ENCODE assay signal across 12 mouse cellular contexts in genomic region chr6:29672563-29673411, GRCm38 (mm10). TPM values are rescaled to one million over a fixed set of nuclear protein-coding genes. Genes with fewer than 3 reads are reported as not detected.
DNase-seq lines count a peak whose midpoint lies in the region; ATAC-seq lines count a peak whose summit lies in the region.
"Had no signal": no experiment of that assay in that cellular context is flagged by ENCODE, and none has a peak within 500 bp of the region (broad histone marks: within the 10 kb centered on the region; RNA-seq: fewer than 3 reads in every experiment).

No protein-coding gene starts in this region.

- no peaks in the 10 kb centered on the region for H3K36me3 ChIP-seq in kidney, embryonic 16.5 days (ENCODE audit: insufficient read depth, low read length)
- no peaks in the 10 kb centered on the region for H3K36me3 ChIP-seq in embryonic facial prominence, embryonic 14.5 days (ENCODE audit: control insufficient read depth, insufficient read depth, low read length)
- no peaks in the 10 kb centered on the region for H3K36me3 ChIP-seq in midbrain, embryonic 16.5 days (ENCODE audit: control insufficient read depth, insufficient read depth, low read length)
- H3K36me3 ChIP-seq: embryonic facial prominence, embryonic 12.5 days had no signal

- whole genome bisulfite sequencing in kidney, embryonic 16.5 days = 39% methylated on average over 12 of the region's 12 CpGs
- 14% methylated on average over 12 of the region's 12 CpGs for WGBS in embryonic facial prominence, embryonic 14.5 days
- 19% methylated on average over 12 of the region's 12 CpGs for WGBS in midbrain, embryonic 16.5 days

- 0 out of 2 replicates have a peak overlapping the region, but pooled peaks have one; percentile 11 for H3K9ac ChIP-seq in kidney, embryonic 16.5 days (replicated peaks; ENCODE audit: low read length)
- H3K9ac ChIP-seq in embryonic facial prominence, embryonic 14.5 days (ENCODE audit: low read depth, low read length) = no peak overlapping the region
- H3K9ac ChIP-seq in midbrain, embryonic 16.5 days (ENCODE audit: low read depth, low read length) = no peak overlapping the region
- H3K9ac ChIP-seq: embryonic facial prominence, embryonic 12.5 days; liver, postnatal 0 days had no signal

- H3K27me3 ChIP-seq in kidney, embryonic 16.5 days (ENCODE audit: insufficient read depth, low read length) = no peaks in the 10 kb centered on the region
- H3K27me3 ChIP-seq in embryonic facial prominence, embryonic 14.5 days (replicated peaks; ENCODE audit: control insufficient read depth, insufficient read depth, low read length) = no peaks in the 10 kb centered on the region
- no peaks in the 10 kb centered on the region for H3K27me3 ChIP-seq in midbrain, embryonic 16.5 days (ENCODE audit: control insufficient read depth, insufficient read depth, low read depth, low read length)
- H3K27me3 ChIP-seq: embryonic facial prominence, embryonic 12.5 days had no signal

- no peaks in the 10 kb centered on the region for H3K4me1 ChIP-seq in kidney, embryonic 16.5 days (ENCODE audit: insufficient read depth, low read length)
- H3K4me1 ChIP-seq in embryonic facial prominence, embryonic 14.5 days (ENCODE audit: control insufficient read depth, insufficient read depth, low read length) = no peaks in the 10 kb centered on the region; the same call in 1 of the 2 replicates
- peaks cover 7% of the 10 kb centered on the region; the same call in 1 of the 2 replicates for H3K4me1 ChIP-seq in midbrain, embryonic 16.5 days (ENCODE audit: control insufficient read depth, insufficient read depth, low read length)
- H3K4me1 ChIP-seq: embryonic facial prominence, embryonic 12.5 days had no signal

- no peak for ATAC-seq in kidney, embryonic 16.5 days (ENCODE audit: low FRiP score, low TSS enrichment)
- peak; percentile 79 for ATAC-seq in embryonic facial prominence, embryonic 14.5 days (ENCODE audit: low read depth)
- peak; percentile 73 for ATAC-seq in midbrain, embryonic 16.5 days
- ATAC-seq: liver, postnatal 0 days had no signal

- 0 out of 2 replicates have a peak overlapping the region, but pooled peaks have one; percentile 14 for H3K27ac ChIP-seq in kidney, embryonic 16.5 days (ENCODE audit: low read length)
- H3K27ac ChIP-seq in embryonic facial prominence, embryonic 14.5 days (replicated peaks; ENCODE audit: low read depth, low read length) = peak overlapping the region; percentile 58; the same call in 1 of the 2 replicates
- peak overlapping the region; percentile 34; the same call in 1 of the 2 replicates for H3K27ac ChIP-seq in midbrain, embryonic 16.5 days (ENCODE audit: low read length)
- H3K27ac ChIP-seq: embryonic facial prominence, embryonic 12.5 days had no signal

- no peak overlapping the region for H3K4me2 ChIP-seq in kidney, embryonic 16.5 days (replicated peaks; ENCODE audit: low read depth, low read length)
- H3K4me2 ChIP-seq in embryonic facial prominence, embryonic 14.5 days (ENCODE audit: low read depth, low read length) = no peak overlapping the region
- H3K4me2 ChIP-seq in midbrain, embryonic 16.5 days (ENCODE audit: low read length) = no peak overlapping the region
- H3K4me2 ChIP-seq: embryonic facial prominence, embryonic 12.5 days had no signal

- DNase-seq in kidney, adult 18-20 months = no peak
- peak; percentile 47 for DNase-seq in MN1 (ENCODE audit: low spot score)
- peak; percentile 69 for DNase-seq in embryonic facial prominence, embryonic 14.5 days (ENCODE audit: low spot score)
- no peak for DNase-seq in adipocyte (ENCODE audit: low spot score)
- DNase-seq in testis, postnatal 14 days (ENCODE audit: low spot score) = no peak
- DNase-seq in lung, postnatal 25 days (ENCODE audit: low spot score) = no peak
- DNase-seq: gastrocnemius, postnatal 25 days; liver, postnatal 0 days; spleen, adult 18-20 months had no signal

- no peak overlapping the region for H3K4me3 ChIP-seq in kidney, embryonic 16.5 days (ENCODE audit: low read length)
- no peak overlapping the region for H3K4me3 ChIP-seq in embryonic facial prominence, embryonic 14.5 days (ENCODE audit: low read depth, low read length)
- H3K4me3 ChIP-seq in midbrain, embryonic 16.5 days (ENCODE audit: low read depth, low read length) = no peak overlapping the region
- H3K4me3 ChIP-seq: embryonic facial prominence, embryonic 12.5 days had no signal

- no peaks in the 10 kb centered on the region for H3K9me3 ChIP-seq in kidney, embryonic 16.5 days (ENCODE audit: low read length)
- H3K9me3 ChIP-seq in embryonic facial prominence, embryonic 14.5 days (ENCODE audit: control insufficient read depth, low read length) = no peaks in the 10 kb centered on the region
- no peaks in the 10 kb centered on the region for H3K9me3 ChIP-seq in midbrain, embryonic 16.5 days (replicated peaks; ENCODE audit: control insufficient read depth, low read length, poor library complexity, severe bottlenecking)
- H3K9me3 ChIP-seq: embryonic facial prominence, embryonic 12.5 days had no signal

RNA-seq across cellular contexts. Expression of gene Tspan33, which starts 21.2 kb away (rescaled TPM):
- 11.7 and 18.5 TPM in 2 replicates for polyA plus RNA-seq in kidney, embryonic 16.5 days (2015; fragmentation: Nextera tagmentation; extraction: Ambion mirVana)
- polyA plus RNA-seq in embryonic facial prominence, embryonic 14.5 days (2014; fragmentation: Nextera tagmentation; extraction: Ambion mirVana) = 3.4 and 5.0 TPM in 2 replicates
- polyA plus RNA-seq in midbrain, embryonic 16.5 days (2015; fragmentation: Nextera tagmentation; extraction: Ambion mirVana) = 10.1 and 10.3 TPM in 2 replicates

Comparison
In these comparisons a context has a peak if more than half of its experiments do, and no peak if none do; other contexts are left out.
1. DNase-seq: peak in MN1 (single experiment) and embryonic facial prominence, embryonic 14.5 days (single experiment); none in kidney, adult 18-20 months (single experiment), adipocyte (single experiment), testis, postnatal 14 days (single experiment) and lung, postnatal 25 days (single experiment).
2. Peak in every context shown above with its lines, with median percentiles within 50 percentile points of each other: H3K27ac ChIP-seq.